Mouse (Mus musculus) cortical plate, adult 2 months (tissue): ENCODE measurements around the gene Mpz. TPM values are rescaled to one million over a fixed set of nuclear protein-coding genes. Genes with fewer than 3 reads are reported as not detected.

Source experiments
- H3K27ac ChIP-seq: fragments of 200-500 bp; 2 replicates; pipeline ENCODE4 v1.5.1; 2012; ENCODE audit warnings: low read length, control low read depth, inconsistent platforms; ENCODE audit not compliant: insufficient read depth
- H3K4me1 ChIP-seq: fragments of 200-500 bp; 2 replicates; pipeline ENCODE4 v1.6.1; 2011; ENCODE audit warnings: low read length; ENCODE audit not compliant: control insufficient read depth, insufficient read depth
- H3K4me3 ChIP-seq: fragments of 200-500 bp; 2 replicates; pipeline ENCODE4 v1.5.1; 2011; ENCODE audit warnings: mild to moderate bottlenecking, low read length, control low read depth; ENCODE audit not compliant: insufficient read depth
- CTCF ChIP-seq: fragments of 200-500 bp; IDR thresholded peaks from 2 replicates; pipeline ENCODE4 v1.5.1; 2011; ENCODE audit warnings: mild to moderate bottlenecking, control low read depth, low read length; ENCODE audit not compliant: insufficient read depth; ENCODE audit errors: extremely low read depth
- POLR2A ChIP-seq: fragments of 200-500 bp; IDR thresholded peaks from 2 replicates; pipeline ENCODE4 v1.6.1; 2011; ENCODE audit warnings: mild to moderate bottlenecking, low read length, control low read depth; ENCODE audit not compliant: insufficient read depth; ENCODE audit errors: extremely low read depth
- polyA plus RNA-seq: library from polyadenylated mRNA; depleted of rRNA; stranded (reverse); fragments of >200 nt; gene quantifications from 2 replicates; pipeline ENCODE4 v1.2.3, GENCODE M21; 2012

The Mpz gene
- polyA plus RNA-seq, 1 experiment, result 0.19 TPM

DNA sequence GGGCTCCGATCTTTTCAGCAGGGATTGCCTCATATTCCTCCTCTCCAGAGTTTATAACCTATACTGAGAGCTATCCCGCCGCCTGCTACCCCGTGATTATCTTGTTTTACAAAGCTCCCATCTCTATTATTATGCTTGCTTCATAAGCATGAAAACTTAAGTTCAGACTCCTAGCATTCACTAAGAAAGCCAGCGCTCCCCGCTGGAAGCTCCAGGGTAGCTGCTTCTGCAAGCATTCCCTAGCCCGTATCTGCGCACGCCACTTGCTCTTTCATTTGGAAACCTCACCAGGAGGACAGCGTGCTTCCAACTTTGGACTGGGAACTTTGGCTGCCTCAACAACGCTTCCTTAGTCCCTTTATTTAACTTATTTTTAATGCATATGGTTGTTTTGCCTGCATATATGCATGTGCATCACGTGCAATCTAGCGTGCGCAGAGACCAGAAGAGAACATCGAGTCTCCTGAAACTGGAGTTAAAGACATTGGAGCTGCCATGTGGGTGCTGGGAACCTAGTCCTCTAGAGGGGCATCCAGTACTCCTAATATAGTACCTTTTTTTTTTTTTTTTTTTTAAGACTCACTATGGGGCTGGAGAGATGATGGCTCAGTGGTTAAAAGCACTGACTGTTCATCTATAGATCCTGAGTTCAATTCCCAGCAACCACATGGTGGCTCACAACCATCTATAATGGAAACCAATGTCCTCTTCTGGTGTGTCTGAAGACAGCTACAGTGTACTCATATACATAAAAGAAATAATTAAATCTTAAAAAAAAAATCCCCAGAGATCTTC lies 38.5 kb upstream of the Mpz start:
- H3K27ac ChIP-seq, result 0 out of 2 replicates have a peak overlapping the region, but pooled peaks have one; percentile 14
- TF ChIP-seq POLR2A (no peak), CTCF (no peak)
- H3K4me1 ChIP-seq, result no peaks in the 10 kb centered on the region; the same call in 1 of the 2 replicates
- H3K4me3 ChIP-seq, result peak overlapping the region; percentile 42

DNA sequence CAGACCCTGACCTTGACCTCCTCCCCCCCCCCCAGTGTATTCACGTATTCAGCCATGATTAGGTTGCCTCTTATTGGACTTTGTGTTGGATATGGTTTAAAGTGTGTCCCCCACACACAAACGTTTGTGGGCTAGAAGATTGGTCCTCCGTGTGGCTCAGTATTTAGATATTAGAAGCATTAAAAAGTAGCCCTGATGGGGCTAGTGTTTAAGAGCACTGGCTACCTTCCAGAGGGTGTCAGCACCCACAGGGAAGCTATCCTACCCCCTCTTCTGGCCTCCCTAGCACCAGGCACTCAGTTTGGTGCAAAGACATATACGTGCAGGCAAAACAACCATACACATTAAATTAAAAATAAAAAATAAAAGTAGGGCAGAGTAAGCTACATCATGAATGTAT lies 37.5 kb upstream of the Mpz start:
- H3K4me3 ChIP-seq, result no peak overlapping the region; the same call in 1 of the 2 replicates
- TF ChIP-seq CTCF (no peak), POLR2A (no peak)
- H3K27ac ChIP-seq, result no peak overlapping the region
- H3K4me1 ChIP-seq, result no peaks in the 10 kb centered on the region; the same call in 1 of the 2 replicates

DNA sequence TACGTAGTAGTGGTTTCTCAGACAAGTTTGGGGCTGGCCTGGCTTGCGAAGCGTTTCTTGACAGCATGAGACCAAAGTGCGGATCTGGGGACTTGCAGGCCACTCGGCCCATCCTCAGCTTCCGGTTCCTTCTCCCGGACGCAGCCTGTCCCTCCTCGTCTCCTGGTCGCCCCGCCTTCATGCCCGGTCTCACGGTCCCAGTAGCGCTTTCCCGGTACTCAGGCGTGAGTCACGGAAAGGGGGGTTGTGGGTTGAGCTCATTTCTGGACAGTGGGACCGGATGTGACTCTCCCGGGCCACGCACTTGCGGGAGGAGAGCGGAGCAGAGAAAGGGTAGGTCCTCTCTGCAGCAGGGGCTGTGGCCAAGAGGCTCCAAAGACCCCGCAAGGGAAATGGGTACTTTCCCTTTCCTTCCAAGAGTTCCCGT lies 36.6 kb upstream of the Mpz start, which contains the start of gene Cfap126:
Gene Cfap126 (plus strand): TSS at position 46 of the 427 bp plus-strand sequence.
- Histone ChIP-seq H3K4me3 (peak within 1 kb of the TSS; percentile 50), H3K4me1 (no peaks in the 10 kb centered on the region; the same call in 1 of the 2 replicates), H3K27ac (0 out of 2 replicates have a peak within 1 kb of the TSS, but pooled peaks have one; percentile 26)
- TF ChIP-seq POLR2A (peak; percentile 39; the same call in 1 of the 2 replicates), CTCF (no peak)

DNA sequence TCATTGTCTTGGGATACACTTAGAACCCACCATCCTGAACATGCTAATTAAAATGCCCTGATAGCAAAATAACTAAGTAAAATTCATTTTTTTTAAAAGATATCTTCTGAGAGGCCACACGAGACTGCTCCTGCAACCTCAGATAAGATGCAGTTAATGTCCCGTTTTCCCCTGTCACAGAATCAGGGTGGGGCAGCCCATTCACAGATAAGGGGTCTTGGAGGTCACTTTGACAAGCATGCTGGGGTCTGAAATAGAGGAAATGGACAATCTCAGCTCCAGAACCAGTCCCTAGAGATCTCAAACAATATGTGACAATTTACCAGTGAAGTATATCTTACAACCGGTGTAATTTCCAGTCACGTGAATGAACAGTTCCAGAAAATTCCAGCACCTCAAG lies 34.2 kb upstream of the Mpz start:
- Histone ChIP-seq H3K4me3 (no peak overlapping the region), H3K4me1 (no peaks in the 10 kb centered on the region; the same call in 1 of the 2 replicates)
- TF ChIP-seq POLR2A (no peak), CTCF (no peak)

DNA sequence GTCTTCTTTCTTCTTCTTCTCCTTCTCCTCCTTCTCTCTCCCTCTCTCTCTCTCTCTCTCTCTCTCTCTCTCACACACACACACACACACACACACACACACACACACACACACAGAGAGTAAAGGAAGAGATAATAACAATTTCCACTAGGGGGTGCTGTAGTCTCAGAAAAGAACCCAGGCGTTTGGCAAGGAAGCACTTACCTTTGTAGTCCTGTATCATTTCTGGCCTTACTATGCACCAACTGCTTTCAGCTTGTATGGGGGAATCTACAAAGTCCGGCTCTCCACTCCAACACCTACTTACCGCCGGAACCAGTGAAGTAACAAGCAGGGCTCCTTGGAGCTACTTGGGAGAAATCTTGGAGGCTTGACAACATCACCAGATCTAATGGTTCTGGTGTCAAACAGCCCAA lies 32.2 kb upstream of the Mpz start:
- no peak for TF ChIP-seq POLR2A
- peak; percentile 47; the same call in 1 of the 2 replicates for TF ChIP-seq CTCF
- H3K27ac ChIP-seq, result no peak overlapping the region
- no peak overlapping the region for H3K4me3 ChIP-seq
- no peaks in the 10 kb centered on the region for H3K4me1 ChIP-seq

More for the DNA sequence above, 34.2 kb upstream of the Mpz start:
- no peak overlapping the region for H3K27ac ChIP-seq

DNA sequence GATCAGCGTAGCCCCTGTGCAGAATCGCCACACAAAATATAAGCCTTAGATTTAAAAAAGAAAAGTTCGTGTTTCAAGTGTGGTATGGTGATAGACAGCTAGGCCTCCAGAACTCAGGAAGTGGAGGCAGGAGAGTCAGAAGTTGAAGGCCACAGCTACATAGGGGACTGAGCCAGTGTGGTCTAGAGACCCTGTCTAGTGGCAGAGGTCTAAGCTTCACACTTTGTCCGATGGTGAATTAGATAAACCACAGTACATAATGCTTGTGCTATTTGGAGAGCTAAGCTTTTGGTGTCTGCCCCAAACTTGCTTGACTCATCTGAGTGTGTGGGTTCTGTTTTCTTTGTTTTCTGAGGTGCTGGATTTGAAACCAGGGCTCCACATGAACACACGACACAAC lies 31.5 kb upstream of the Mpz start:
- H3K4me3 ChIP-seq, result no peak overlapping the region
- H3K4me1 ChIP-seq, result no peaks in the 10 kb centered on the region
- H3K27ac ChIP-seq, result no peak overlapping the region
- TF ChIP-seq POLR2A (no peak), CTCF (no peak)

DNA sequence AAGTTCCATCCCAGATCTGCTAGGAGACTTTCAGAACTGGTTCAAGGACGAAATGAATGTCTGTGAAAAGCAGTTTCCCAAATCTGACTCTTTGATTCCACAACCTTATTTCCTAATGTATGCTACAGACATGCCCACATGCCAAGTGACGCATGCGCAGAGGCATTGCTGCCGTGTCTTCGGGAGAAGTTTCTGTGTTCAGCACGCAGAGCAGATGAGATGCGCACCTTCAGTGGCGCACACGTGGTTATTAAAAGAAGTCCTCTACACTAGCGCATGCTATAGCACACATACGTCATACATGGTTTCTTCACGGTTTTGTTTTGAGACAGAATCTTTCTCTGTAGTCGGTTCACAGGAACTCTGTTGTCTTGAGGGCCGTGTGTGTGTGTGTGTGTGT lies 31.1 kb upstream of the Mpz start:
- H3K4me1 ChIP-seq, result no peaks in the 10 kb centered on the region
- no peak overlapping the region for H3K4me3 ChIP-seq
- no peak overlapping the region for H3K27ac ChIP-seq
- no peak for TF ChIP-seq CTCF
- no peak for TF ChIP-seq POLR2A

DNA sequence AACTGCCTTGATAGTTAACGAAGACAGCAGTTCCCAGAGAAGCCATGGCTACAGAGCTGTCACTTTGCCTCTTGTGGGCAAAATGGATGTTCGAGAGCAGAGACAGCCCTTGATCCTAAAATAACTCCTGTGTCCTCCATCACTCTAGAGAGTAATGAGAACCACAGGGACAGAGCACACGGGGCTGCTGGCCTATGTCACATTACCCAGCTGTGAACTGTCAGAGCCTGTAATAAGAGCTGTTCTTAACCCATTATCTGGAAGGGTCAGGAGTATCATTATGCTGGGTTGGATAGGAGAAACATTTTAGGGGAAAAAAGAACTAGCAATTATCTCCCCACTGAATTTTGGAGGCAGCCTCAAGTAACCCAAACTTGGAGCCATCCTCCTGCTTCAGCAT lies 29.6 kb upstream of the Mpz start:
- H3K4me1 ChIP-seq, result no peaks in the 10 kb centered on the region
- no peak overlapping the region for H3K4me3 ChIP-seq
- TF ChIP-seq CTCF (no peak), POLR2A (no peak)

DNA sequence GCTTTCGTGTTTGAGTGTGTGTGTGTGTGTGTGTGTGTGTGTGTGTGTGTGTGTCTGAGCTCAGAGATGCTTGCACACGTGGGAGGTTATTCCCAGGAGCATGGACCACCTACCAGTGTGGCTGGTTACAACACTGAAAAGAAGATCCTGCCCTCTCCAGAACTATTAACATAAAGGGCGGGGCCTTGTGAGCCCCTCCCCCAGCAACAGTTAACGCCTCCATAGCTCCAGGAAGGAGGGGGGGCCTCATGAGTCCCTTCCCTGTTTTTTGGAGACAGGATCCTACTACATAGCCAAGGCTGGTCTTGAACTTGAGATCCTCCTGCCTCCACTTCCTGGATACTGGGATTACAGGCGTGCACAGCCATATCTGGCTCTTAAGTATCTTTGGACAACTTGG lies 28.7 kb upstream of the Mpz start:
- TF ChIP-seq POLR2A, result no peak
- TF ChIP-seq CTCF, result no peak
- no peak overlapping the region for H3K4me3 ChIP-seq
- no peak overlapping the region for H3K27ac ChIP-seq
- no peaks in the 10 kb centered on the region for H3K4me1 ChIP-seq

More for the DNA sequence above, 29.6 kb upstream of the Mpz start:
- H3K27ac ChIP-seq, result no peak overlapping the region

DNA sequence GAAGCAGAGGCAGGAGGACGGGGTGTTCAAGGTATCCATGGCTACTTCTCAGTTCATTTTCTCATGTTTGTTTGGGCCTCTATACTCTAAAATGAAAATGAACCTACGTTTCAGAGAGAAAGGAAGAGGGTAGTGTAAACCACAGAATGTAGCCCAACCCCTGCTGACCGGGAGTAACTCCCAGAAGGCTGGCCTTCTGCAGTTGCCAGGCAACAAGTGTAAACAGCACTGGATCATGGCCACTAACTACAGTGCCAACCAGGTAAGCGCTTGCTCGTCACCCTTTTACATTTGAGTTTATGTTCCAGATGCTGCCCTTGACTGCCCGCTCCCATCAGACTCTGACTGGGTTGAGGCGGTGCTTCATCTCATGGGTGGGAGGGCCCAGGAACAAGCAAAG lies 27.6 kb upstream of the Mpz start:
- Histone ChIP-seq H3K27ac (no peak overlapping the region), H3K4me1 (no peaks in the 10 kb centered on the region), H3K4me3 (no peak overlapping the region)
- TF ChIP-seq POLR2A (no peak), CTCF (no peak)
